Mouse (Mus musculus) thymus, adult 2 months (tissue): Measurements from ENCODE around the gene D16Ertd472e. TPM values are rescaled to one million over a fixed set of nuclear protein-coding genes. Genes with fewer than 3 reads are reported as not detected.

ENCODE experiments used
- DNase-seq: peaks from one replicate; pipeline ENCODE4 v3.0.0; 2021
- H3K27ac ChIP-seq: fragments of 200-500 bp; 2 replicates; pipeline ENCODE4 v1.5.1; 2012; ENCODE audit warnings: low read length, control low read depth; ENCODE audit not compliant: control insufficient read depth, insufficient read depth
- H3K27me3 ChIP-seq: fragments of 200-500 bp; 2 replicates; pipeline ENCODE4 v1.6.1; 2012; ENCODE audit warnings: mild to moderate bottlenecking, low read length, moderate library complexity, mixed read lengths; ENCODE audit not compliant: control insufficient read depth, insufficient read depth
- H3K36me3 ChIP-seq: fragments of 200-500 bp; 2 replicates; pipeline ENCODE4 v1.6.1; 2012; ENCODE audit warnings: mild to moderate bottlenecking, low read length, moderate library complexity; ENCODE audit not compliant: control insufficient read depth, insufficient read depth
- H3K4me1 ChIP-seq: fragments of 200-500 bp; replicated peaks from 2 replicates; pipeline ENCODE4 v1.6.1; 2012; ENCODE audit warnings: low read length; ENCODE audit not compliant: control insufficient read depth, insufficient read depth
- H3K4me3 ChIP-seq: fragments of 200-500 bp; 2 replicates; pipeline ENCODE4 v1.5.1; 2012; ENCODE audit warnings: mild to moderate bottlenecking, low read length, control low read depth, moderate library complexity; ENCODE audit not compliant: control insufficient read depth, insufficient read depth
- CTCF ChIP-seq: fragments of 200-500 bp; IDR thresholded peaks from 2 replicates; pipeline ENCODE4 v1.5.1; 2012; ENCODE audit warnings: mild to moderate bottlenecking, control low read depth, low read length, moderate library complexity, borderline replicate concordance; ENCODE audit not compliant: control insufficient read depth, poor library complexity, insufficient read depth; ENCODE audit errors: extremely low read depth
- POLR2A ChIP-seq: fragments of 200-500 bp; IDR thresholded peaks from 2 replicates; pipeline ENCODE4 v1.6.1; 2012; ENCODE audit warnings: mild to moderate bottlenecking, low read length, control low read depth, moderate library complexity; ENCODE audit not compliant: control insufficient read depth, poor library complexity, insufficient read depth; ENCODE audit errors: extremely low read depth
- WGBS: fragments of 180-500 bp; shearing (Covaris S2); methylation state at CpG from one replicate; pipeline ENCODE4 v1.1.7; 2018; 5-methylcytosine and 5-hydroxymethylcytosine counted together
- polyA plus RNA-seq: library from polyadenylated mRNA; depleted of rRNA; stranded (reverse); fragments of >200 nt; gene quantifications from 2 replicates; pipeline ENCODE4 v1.2.3, GENCODE M21; 2012; rRNA removed

D16Ertd472e gene
- 39.2 and 44.4 TPM in 2 replicates for polyA plus RNA-seq

DNA sequence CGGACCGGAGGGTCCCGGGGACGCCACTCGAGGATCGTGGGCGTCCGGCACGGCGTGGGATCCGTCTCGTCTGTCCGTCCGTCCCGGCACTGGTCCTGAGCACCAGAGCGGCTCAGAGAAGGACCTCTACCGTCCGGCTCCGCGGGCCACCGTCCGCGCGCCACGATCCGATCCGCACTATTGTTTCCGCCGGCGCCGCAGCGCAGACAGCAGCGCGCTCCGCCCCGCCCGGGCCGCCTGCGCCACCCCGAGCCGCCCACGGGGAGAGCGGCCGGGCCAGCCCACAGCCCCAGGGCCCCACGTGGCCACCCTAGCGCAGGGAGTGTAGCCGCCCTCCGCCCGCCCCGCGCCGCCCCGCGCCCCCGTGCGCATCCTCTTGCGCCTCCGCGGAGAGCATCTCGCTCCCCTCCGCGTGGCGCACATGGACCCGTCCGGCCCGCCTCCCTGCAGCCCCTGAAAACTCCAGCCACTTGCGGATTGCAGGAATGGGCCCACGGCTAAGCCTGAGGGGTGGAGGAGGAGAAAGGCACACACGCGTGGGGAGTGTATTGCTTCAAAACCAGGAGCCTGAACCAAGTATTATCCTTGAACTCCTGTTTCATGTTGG, at the start of gene D16Ertd472e:
Gene D16Ertd472e (minus strand): TSS at position 231 of the 607 bp plus-strand sequence.
- peak within 1 kb of the TSS; percentile 90 for H3K27ac ChIP-seq
- under 1% methylated on average over 65 of the region's 70 CpGs for WGBS
- peaks cover 14% of the 10 kb centered on the region for H3K4me1 ChIP-seq
- TF ChIP-seq POLR2A (peak; percentile 43), CTCF (no peak)
- peak; percentile 87 for DNase-seq
- no peaks in the 10 kb centered on the region for H3K36me3 ChIP-seq
- H3K27me3 ChIP-seq: no peaks in the 10 kb centered on the region
- H3K4me3 ChIP-seq: peak within 1 kb of the TSS; percentile 51

- no peaks in the 10 kb centered on the region for H3K4me1 ChIP-seq
- H3K4me3 ChIP-seq: no peak overlapping the region
- TF ChIP-seq POLR2A (no peak), CTCF (no peak)
- no peaks in the 10 kb centered on the region for H3K27me3 ChIP-seq
- no peak overlapping the region for H3K27ac ChIP-seq
- WGBS: 87% methylated on average over 5 of the region's 5 CpGs
- no peaks in the 10 kb centered on the region for H3K36me3 ChIP-seq
- DNase-seq: no peak
Observed at GRCm38 (mm10) chr16:78622755-78623154, 46.2 kb upstream of the D16Ertd472e start.

GRCm38 (mm10) chr16:78619386-78619785, 42.9 kb upstream of the D16Ertd472e start:
- TF ChIP-seq CTCF: no peak
- no peak for TF ChIP-seq POLR2A
- Histone ChIP-seq H3K4me3 (no peak overlapping the region), H3K4me1 (no peaks in the 10 kb centered on the region), H3K27ac (no peak overlapping the region), H3K27me3 (no peaks in the 10 kb centered on the region), H3K36me3 (no peaks in the 10 kb centered on the region)
- DNase-seq: no peak
- WGBS: 93% methylated on average over 5 of the region's 5 CpGs

DNA sequence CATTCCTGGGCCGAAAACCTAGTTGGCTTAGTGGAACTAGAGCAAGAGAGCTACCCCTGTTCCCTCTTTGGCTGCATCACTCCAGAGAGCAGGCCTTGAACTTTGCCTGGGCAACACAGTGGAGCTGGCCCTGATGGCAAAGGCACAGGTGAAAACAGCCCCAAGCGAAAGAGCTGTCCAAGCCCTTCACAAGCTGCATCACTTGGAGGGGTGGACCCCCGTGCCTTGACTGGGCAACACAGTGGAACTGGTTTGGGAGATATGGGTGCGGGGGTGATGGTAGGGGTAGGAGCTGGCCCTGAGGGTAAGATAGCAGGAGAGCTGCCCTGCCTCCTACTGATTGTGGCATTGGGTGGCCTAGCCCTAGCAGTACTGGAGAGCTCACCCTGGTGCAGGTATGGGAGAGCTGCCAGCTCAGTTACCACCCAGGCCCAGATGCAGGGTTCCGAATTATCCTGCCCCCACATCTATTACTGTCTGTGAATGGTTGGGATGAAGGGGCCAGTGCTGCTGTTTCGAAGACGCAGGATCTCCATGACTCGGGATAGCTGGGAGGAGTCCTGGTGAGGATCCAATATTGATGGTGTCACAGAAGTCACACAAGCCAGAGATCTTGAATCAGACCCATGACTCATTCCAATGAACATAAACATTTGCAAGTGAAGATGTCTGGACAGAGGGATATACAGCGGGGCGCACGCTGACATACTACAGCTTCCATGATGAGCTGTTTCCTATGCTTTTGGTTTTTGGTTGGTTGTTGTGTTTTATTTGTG, 41.4 kb upstream of the D16Ertd472e start:
- 99% methylated on average over 11 of the region's 11 CpGs for WGBS
- no peaks in the 10 kb centered on the region for H3K4me1 ChIP-seq
- H3K27ac ChIP-seq: no peak overlapping the region
- no peak for DNase-seq
- TF ChIP-seq POLR2A (no peak), CTCF (no peak)
- H3K36me3 ChIP-seq: no peaks in the 10 kb centered on the region
- no peak overlapping the region for H3K4me3 ChIP-seq
- no peaks in the 10 kb centered on the region for H3K27me3 ChIP-seq

GRCm38 (mm10) chr16:78606202-78606601, 29.7 kb upstream of the D16Ertd472e start:
- Histone ChIP-seq H3K4me1 (no peaks in the 10 kb centered on the region), H3K4me3 (no peak overlapping the region), H3K36me3 (no peaks in the 10 kb centered on the region), H3K27me3 (no peaks in the 10 kb centered on the region), H3K27ac (no peak overlapping the region)
- no peak for DNase-seq
- no peak for TF ChIP-seq CTCF
- TF ChIP-seq POLR2A: no peak
- WGBS: 68% methylated on average over 4 of the region's 4 CpGs

DNA sequence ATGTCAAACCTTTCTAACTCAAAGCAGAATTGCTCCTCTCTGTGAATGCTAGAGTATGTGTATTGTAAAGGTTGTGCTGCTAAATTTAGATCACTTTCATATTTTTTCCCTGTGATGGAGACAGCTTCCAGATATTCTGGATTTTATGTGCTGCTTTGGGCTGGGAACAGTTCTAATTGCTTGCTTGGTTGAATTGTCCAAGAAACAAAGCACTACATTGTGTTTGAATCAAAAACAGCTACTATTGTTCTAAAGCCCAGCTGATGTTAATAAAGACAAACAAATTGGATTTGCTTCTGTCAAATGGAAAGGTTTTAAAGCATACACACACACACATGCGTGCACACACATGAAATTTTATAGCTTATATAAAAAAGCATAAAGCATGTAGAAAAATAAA, 22.4 kb upstream of the D16Ertd472e start:
- H3K27me3 ChIP-seq: no peaks in the 10 kb centered on the region
- 93% methylated on average over 1 of the region's 1 CpGs for WGBS
- no peak for DNase-seq
- TF ChIP-seq CTCF (no peak), POLR2A (no peak)
- H3K27ac ChIP-seq: no peak overlapping the region
- H3K36me3 ChIP-seq: no peaks in the 10 kb centered on the region
- peaks cover 5% of the 10 kb centered on the region for H3K4me1 ChIP-seq
- no peak overlapping the region for H3K4me3 ChIP-seq

GRCm38 (mm10) chr16:78596381-78596780, 19.9 kb upstream of the D16Ertd472e start:
- Histone ChIP-seq H3K27me3 (no peaks in the 10 kb centered on the region), H3K4me3 (no peak overlapping the region), H3K36me3 (no peaks in the 10 kb centered on the region), H3K27ac (no peak overlapping the region), H3K4me1 (peaks cover 5% of the 10 kb centered on the region)
- WGBS: 34% methylated on average over 2 of the region's 2 CpGs
- DNase-seq: no peak
- no peak for TF ChIP-seq CTCF
